Mouse (Mus musculus) liver, embryonic 13.5 days (tissue): ENCODE measurements around the gene Snx33. TPM values are rescaled to one million over a fixed set of nuclear protein-coding genes. Genes with fewer than 3 reads are reported as not detected.

ENCODE experiments used
- ATAC-seq: fragments of 200-750 bp; cut with Nextera tagmentation; 2 replicates; pipeline ENCODE4 v1.8.0; 2017; ENCODE audit warnings: low read depth, mild to moderate bottlenecking, moderate number of reproducible peaks, moderate library complexity
- DNase-seq: peaks from one replicate; pipeline ENCODE4 v3.0.0; 2022
- H3K27ac ChIP-seq: fragments of 300-500 bp; sonication (generic); 2 replicates; pipeline ENCODE4 v1.5.1; 2015; ENCODE audit warnings: moderate library complexity, mild to moderate bottlenecking, inconsistent platforms
- H3K27me3 ChIP-seq: fragments of 300-500 bp; sonication (generic); 2 replicates; pipeline ENCODE4 v1.6.1; 2015; ENCODE audit warnings: mild to moderate bottlenecking, inconsistent platforms
- H3K36me3 ChIP-seq: fragments of 300-500 bp; sonication (generic); 2 replicates; pipeline ENCODE4 v1.6.1; 2015; ENCODE audit warnings: mild to moderate bottlenecking, inconsistent platforms
- H3K4me1 ChIP-seq: fragments of 300-500 bp; sonication (generic); replicated peaks from 2 replicates; pipeline ENCODE4 v1.6.1; 2015; ENCODE audit warnings: inconsistent platforms
- H3K4me2 ChIP-seq: fragments of 300-500 bp; sonication (generic); 2 replicates; pipeline ENCODE4 v1.6.1; 2015; ENCODE audit warnings: inconsistent platforms, mild to moderate bottlenecking, moderate library complexity
- H3K4me3 ChIP-seq: fragments of 300-500 bp; sonication (generic); replicated peaks from 2 replicates; pipeline ENCODE4 v1.5.1; 2015; ENCODE audit warnings: mild to moderate bottlenecking, inconsistent platforms
- H3K9ac ChIP-seq: fragments of 300-500 bp; sonication (generic); 2 replicates; pipeline ENCODE4 v1.6.1; 2015; ENCODE audit warnings: mild to moderate bottlenecking, inconsistent platforms
- H3K9me3 ChIP-seq: fragments of 300-500 bp; sonication (generic); replicated peaks from 2 replicates; pipeline ENCODE4 v1.6.1; 2016; ENCODE audit warnings: inconsistent platforms
- WGBS: fragments of 180-500 bp; shearing (Covaris S2); methylation state at CpG from one replicate; pipeline ENCODE4 v1.1.7; 2015; ENCODE audit not compliant: insufficient replicate concordance; 5-methylcytosine and 5-hydroxymethylcytosine counted together
- polyA plus RNA-seq: library from polyadenylated mRNA; unstranded; fragments of >200 nt; fragmentation: Nextera tagmentation; extraction: Ambion mirVana; gene quantifications from 2 replicates; pipeline ENCODE4 v1.2.1, GENCODE M21; 2015

Gene Snx33
- polyA plus RNA-seq, 1 experiment from 2014 or later: 1.2 TPM

- Histone ChIP-seq H3K36me3 (no peaks in the 10 kb centered on the region), H3K4me2 (no peak overlapping the region), H3K9ac (no peak overlapping the region), H3K27me3 (no peaks in the 10 kb centered on the region), H3K9me3 (no peaks in the 10 kb centered on the region), H3K4me1 (no peaks in the 10 kb centered on the region; the same call in 1 of the 2 replicates), H3K27ac (no peak overlapping the region), H3K4me3 (no peak overlapping the region)
- ATAC-seq: no peak
- DNase-seq: no peak
- WGBS: 47% methylated on average over 1 of the region's 1 CpGs
These were observed 55.1 kb downstream of the Snx33 start for GRCm38 (mm10) chr9:56873097-56873496.

GRCm38 (mm10) chr9:56872105-56872903, 55.9 kb downstream of the Snx33 start:
- no peaks in the 10 kb centered on the region; the same call in 1 of the 2 replicates for H3K4me1 ChIP-seq
- WGBS: 78% methylated on average over 5 of the region's 5 CpGs
- H3K4me3 ChIP-seq: no peak overlapping the region
- no peaks in the 10 kb centered on the region for H3K27me3 ChIP-seq
- no peaks in the 10 kb centered on the region for H3K36me3 ChIP-seq
- no peaks in the 10 kb centered on the region for H3K9me3 ChIP-seq
- DNase-seq (no peak), ATAC-seq (no peak)
- no peak overlapping the region for H3K27ac ChIP-seq
- no peak overlapping the region for H3K9ac ChIP-seq
- H3K4me2 ChIP-seq: no peak overlapping the region

GRCm38 (mm10) chr9:56871191-56871590, 57.0 kb downstream of the Snx33 start:
- H3K36me3 ChIP-seq: no peaks in the 10 kb centered on the region
- no peaks in the 10 kb centered on the region for H3K9me3 ChIP-seq
- no peak overlapping the region for H3K27ac ChIP-seq
- H3K4me1 ChIP-seq: no peaks in the 10 kb centered on the region; the same call in 1 of the 2 replicates
- H3K4me3 ChIP-seq: no peak overlapping the region
- no peak for DNase-seq
- no peak overlapping the region for H3K4me2 ChIP-seq
- no peak overlapping the region for H3K9ac ChIP-seq
- peaks cover 4% of the 10 kb centered on the region; the same call in 1 of the 2 replicates for H3K27me3 ChIP-seq
- no peak for ATAC-seq
- 36% methylated on average over 5 of the region's 5 CpGs for WGBS

GRCm38 (mm10) chr9:56870778-56871177, 57.4 kb downstream of the Snx33 start:
- Histone ChIP-seq H3K36me3 (no peaks in the 10 kb centered on the region), H3K4me1 (no peaks in the 10 kb centered on the region; the same call in 1 of the 2 replicates), H3K4me2 (no peak overlapping the region), H3K4me3 (no peak overlapping the region), H3K27ac (no peak overlapping the region), H3K9ac (no peak overlapping the region), H3K9me3 (no peaks in the 10 kb centered on the region), H3K27me3 (peaks cover 8% of the 10 kb centered on the region)
- no peak for DNase-seq
- no peak for ATAC-seq
- 34% methylated on average over 10 of the region's 10 CpGs for WGBS

GRCm38 (mm10) chr9:56869552-56869951, 58.6 kb downstream of the Snx33 start:
- no peak for ATAC-seq
- Histone ChIP-seq H3K4me1 (peaks cover 6% of the 10 kb centered on the region; the same call in 1 of the 2 replicates), H3K36me3 (no peaks in the 10 kb centered on the region), H3K27ac (no peak overlapping the region), H3K9me3 (no peaks in the 10 kb centered on the region), H3K4me2 (no peak overlapping the region), H3K9ac (no peak overlapping the region), H3K4me3 (no peak overlapping the region), H3K27me3 (peaks cover 21% of the 10 kb centered on the region)
- DNase-seq: no peak
- WGBS: 66% methylated on average over 13 of the region's 13 CpGs

- WGBS: 41% methylated on average over 6 of the region's 6 CpGs
These were observed 59.9 kb downstream of the Snx33 start for GRCm38 (mm10) chr9:56868292-56868691.

More at GRCm38 (mm10) chr9:56868292-56868691, 59.9 kb downstream of the Snx33 start:
- H3K36me3 ChIP-seq: no peaks in the 10 kb centered on the region
- no peak overlapping the region for H3K27ac ChIP-seq
- no peak for DNase-seq
- peaks cover 13% of the 10 kb centered on the region; the same call in 1 of the 2 replicates for H3K4me1 ChIP-seq
- no peaks in the 10 kb centered on the region for H3K9me3 ChIP-seq
- no peak overlapping the region for H3K9ac ChIP-seq
- peaks cover 33% of the 10 kb centered on the region for H3K27me3 ChIP-seq
- no peak for ATAC-seq
- H3K4me3 ChIP-seq: no peak overlapping the region
- no peak overlapping the region for H3K4me2 ChIP-seq

Other genes with a start within 250 kb of the Snx33 start
- gene Lingo1, start 131.9 kb downstream of the Snx33 start, polyA plus RNA-seq: 0.30 and 0.36 TPM in 2 replicates
- gene Odf3l1, start 63.7 kb downstream of the Snx33 start, polyA plus RNA-seq: not detected in 2 replicates
- gene Cspg4, start 63.3 kb downstream of the Snx33 start, polyA plus RNA-seq: 0.35 and 0.50 TPM in 2 replicates
- gene Imp3, start 9.1 kb upstream of the Snx33 start, polyA plus RNA-seq: 66.1 and 69.1 TPM in 2 replicates
- 10.9 and 11.8 TPM in 2 replicates for gene Snupn, start 22.5 kb upstream of the Snx33 start, polyA plus RNA-seq
- gene Ptpn9, start 66.6 kb upstream of the Snx33 start, polyA plus RNA-seq: 3.3 and 3.4 TPM in 2 replicates
- 13.3 and 16.5 TPM in 2 replicates for gene Sin3a, start 143.7 kb upstream of the Snx33 start, polyA plus RNA-seq
- 17.3 and 19.5 TPM in 2 replicates for gene Man2c1, start 202.3 kb upstream of the Snx33 start, polyA plus RNA-seq
- 1.6 and 1.9 TPM in 2 replicates for gene Neil1, start 219.9 kb upstream of the Snx33 start, polyA plus RNA-seq
- gene Commd4, start 230.0 kb upstream of the Snx33 start, polyA plus RNA-seq: 51.1 and 58.1 TPM in 2 replicates